Mouse (Mus musculus): ENCODE measurements around the gene Ywhab. TPM values are rescaled to one million over a fixed set of nuclear protein-coding genes. Genes with fewer than 3 reads are reported as not detected.

Gene Ywhab
- total RNA-seq, 2 experiments from 2014 or later, result 562 to 599 TPM

Other genes with a start within 250 kb of the Ywhab start
- gene Ada, start 244.7 kb upstream of the Ywhab start, total RNA-seq (2021), result 1 to 10 TPM; 3.0 to 3.3 TPM
- under 1 TPM in 1 of 2 experiments, not detected in 1; 0.27 TPM for gene Ccn5, start 174.1 kb upstream of the Ywhab start, total RNA-seq (2021)
- not detected for gene Kcnk15, start 141.3 kb upstream of the Ywhab start, total RNA-seq (2021)
- 10 to 100 TPM; 55.6 to 57.2 TPM for gene Rims4, start 76.3 kb upstream of the Ywhab start, total RNA-seq (2021)
- 1 to 10 TPM; 1.7 TPM for gene Pabpc1l, start 30.5 kb downstream of the Ywhab start, total RNA-seq (2021)
- 10 to 100 TPM; 36.7 to 41.4 TPM for gene Stk4, start 75.4 kb downstream of the Ywhab start, total RNA-seq (2021)
- gene Tomm34, start 76.2 kb downstream of the Ywhab start, total RNA-seq (2021), result 10 to 100 TPM; 41.8 to 43.6 TPM
- 1 to 10 TPM; 6.5 to 7.7 TPM for gene Kcns1, start 176.2 kb downstream of the Ywhab start, total RNA-seq (2021)
- gene Wfdc5, start 187.8 kb downstream of the Ywhab start, total RNA-seq (2021), result not detected
- not detected for gene Wfdc12, start 195.6 kb downstream of the Ywhab start, total RNA-seq (2021)
- gene Wfdc15a, start 205.2 kb downstream of the Ywhab start, total RNA-seq (2021), result not detected
- not detected for gene Wfdc15b, start 226.7 kb downstream of the Ywhab start, total RNA-seq (2021)
- gene Svs2, start 243.5 kb downstream of the Ywhab start, total RNA-seq (2021), result not detected